Mouse (Mus musculus): ENCODE results near the gene Fbxw7. TPM values are rescaled to one million over a fixed set of nuclear protein-coding genes. Genes with fewer than 3 reads are reported as not detected.
A peak's percentile ranks its signal among the peaks of the same experiment; 100 is the strongest.

Fbxw7 gene
- polyA plus RNA-seq, 1 experiment: 34.4 TPM

DNA sequence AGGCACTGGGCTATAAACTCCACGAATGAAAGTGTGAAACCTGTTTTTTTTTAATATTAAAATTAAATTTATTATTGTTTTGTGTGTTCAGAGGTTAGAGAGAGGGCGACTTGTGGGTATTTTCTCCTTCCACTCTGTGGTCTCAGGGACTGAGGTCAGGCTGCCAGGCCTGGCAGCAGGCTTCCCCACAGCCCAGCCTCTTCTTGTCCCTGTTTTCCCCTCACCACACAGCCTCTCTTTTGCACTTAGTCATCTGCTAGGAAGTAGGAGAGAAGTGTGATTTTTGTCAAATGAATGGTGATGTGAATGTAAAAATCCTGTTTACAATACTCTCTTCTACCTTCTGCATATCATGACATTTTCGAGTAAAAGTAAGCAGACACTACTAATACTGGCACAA, 7.2 kb upstream of the Fbxw7 start:
- H3K27me3 ChIP-seq (ENCODE audit: control insufficient read depth, insufficient read depth, low read length, poor library complexity, severe bottlenecking): no peaks in the 10 kb centered on the region
- no peaks in the 10 kb centered on the region for H3K36me3 ChIP-seq (ENCODE audit: control insufficient read depth, insufficient read depth, low read length, poor library complexity, severe bottlenecking)
- TF ChIP-seq CTCF (IDR thresholded peaks at IDR 0.05; ENCODE audit: low read depth, low read length) (no peak), POLR2A (IDR thresholded peaks at IDR 0.05; ENCODE audit: insufficient read depth, low read length) (no peak), EP300 (IDR thresholded peaks at IDR 0.05; ENCODE audit: insufficient read depth, low read depth, low read length) (no peak)
- no peak overlapping the region for H3K9ac ChIP-seq (ENCODE audit: low read depth, poor library complexity, severe bottlenecking)
- no peaks in the 10 kb centered on the region for H3K4me1 ChIP-seq (ENCODE audit: control insufficient read depth, insufficient read depth, low read length)
- no peak overlapping the region for H3K27ac ChIP-seq (ENCODE audit: insufficient read depth, low read length)
- no peaks in the 10 kb centered on the region for H3K9me3 ChIP-seq (replicated peaks; ENCODE audit: control insufficient read depth, insufficient read depth, low read length, poor library complexity, severe bottlenecking)
- H3K4me3 ChIP-seq (ENCODE audit: low read depth, low read length): no peak overlapping the region

DNA sequence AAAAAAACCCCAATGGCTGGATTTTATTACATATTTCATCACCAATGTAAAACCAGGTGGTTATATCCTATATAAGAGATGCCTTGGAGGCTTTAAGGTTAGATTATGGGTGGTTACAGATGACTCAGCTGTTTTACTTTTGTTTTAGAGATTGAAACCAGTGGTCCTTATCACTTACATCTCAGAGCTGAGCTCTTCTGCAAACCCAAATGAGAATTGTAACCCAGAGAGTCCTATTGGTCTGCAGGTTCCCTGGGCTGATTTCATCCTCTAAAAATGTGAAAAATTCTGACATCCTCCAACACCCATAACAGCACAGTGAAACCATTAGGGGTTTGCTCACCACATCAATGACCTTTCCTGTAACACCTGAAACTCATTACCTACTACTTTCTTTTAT, 6.2 kb upstream of the Fbxw7 start:
- no peaks in the 10 kb centered on the region for H3K36me3 ChIP-seq (ENCODE audit: control insufficient read depth, insufficient read depth, low read length, poor library complexity, severe bottlenecking)
- no peaks in the 10 kb centered on the region for H3K27me3 ChIP-seq (ENCODE audit: control insufficient read depth, insufficient read depth, low read length, poor library complexity, severe bottlenecking)
- no peaks in the 10 kb centered on the region for H3K9me3 ChIP-seq (replicated peaks; ENCODE audit: control insufficient read depth, insufficient read depth, low read length, poor library complexity, severe bottlenecking)
- no peak overlapping the region for H3K27ac ChIP-seq (ENCODE audit: insufficient read depth, low read length)
- H3K4me3 ChIP-seq (ENCODE audit: low read depth, low read length): no peak overlapping the region
- H3K4me1 ChIP-seq (ENCODE audit: control insufficient read depth, insufficient read depth, low read length): peaks cover 2% of the 10 kb centered on the region
- no peak overlapping the region for H3K9ac ChIP-seq (ENCODE audit: low read depth, poor library complexity, severe bottlenecking)
- TF ChIP-seq CTCF (IDR thresholded peaks at IDR 0.05; ENCODE audit: low read depth, low read length) (no peak), POLR2A (IDR thresholded peaks at IDR 0.05; ENCODE audit: insufficient read depth, low read length) (no peak), EP300 (IDR thresholded peaks at IDR 0.05; ENCODE audit: insufficient read depth, low read depth, low read length) (no peak)

DNA sequence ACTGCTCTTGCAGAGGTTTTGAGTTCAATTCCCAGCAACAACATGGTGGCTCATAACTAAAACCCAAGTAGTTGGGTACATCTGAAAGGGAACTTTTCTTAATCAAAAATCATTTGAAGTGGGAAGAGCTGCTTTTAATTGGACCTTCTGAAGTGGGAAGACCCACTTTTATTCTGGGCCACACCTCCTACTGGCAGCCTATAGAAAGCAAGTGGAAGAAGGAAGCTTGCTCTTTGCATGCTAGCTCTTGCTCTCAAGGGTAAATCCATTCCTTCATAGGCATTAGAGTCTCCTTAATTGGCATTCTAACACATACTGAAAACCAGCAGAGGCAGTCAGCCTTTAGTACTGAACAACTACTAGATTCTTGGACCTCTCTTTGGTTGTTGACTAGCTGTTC, 4.3 kb upstream of the Fbxw7 start:
- no peak overlapping the region for H3K27ac ChIP-seq (ENCODE audit: insufficient read depth, low read length)
- no peak overlapping the region for H3K9ac ChIP-seq (ENCODE audit: low read depth, poor library complexity, severe bottlenecking)
- H3K27me3 ChIP-seq (ENCODE audit: control insufficient read depth, insufficient read depth, low read length, poor library complexity, severe bottlenecking): no peaks in the 10 kb centered on the region
- H3K36me3 ChIP-seq (ENCODE audit: control insufficient read depth, insufficient read depth, low read length, poor library complexity, severe bottlenecking): no peaks in the 10 kb centered on the region
- TF ChIP-seq CTCF (IDR thresholded peaks at IDR 0.05; ENCODE audit: low read depth, low read length) (no peak), POLR2A (IDR thresholded peaks at IDR 0.05; ENCODE audit: insufficient read depth, low read length) (no peak), EP300 (IDR thresholded peaks at IDR 0.05; ENCODE audit: insufficient read depth, low read depth, low read length) (no peak)
- H3K4me1 ChIP-seq (ENCODE audit: control insufficient read depth, insufficient read depth, low read length): peaks cover 2% of the 10 kb centered on the region
- no peak overlapping the region for H3K4me3 ChIP-seq (ENCODE audit: low read depth, low read length)
- H3K9me3 ChIP-seq (replicated peaks; ENCODE audit: control insufficient read depth, insufficient read depth, low read length, poor library complexity, severe bottlenecking): no peaks in the 10 kb centered on the region

DNA sequence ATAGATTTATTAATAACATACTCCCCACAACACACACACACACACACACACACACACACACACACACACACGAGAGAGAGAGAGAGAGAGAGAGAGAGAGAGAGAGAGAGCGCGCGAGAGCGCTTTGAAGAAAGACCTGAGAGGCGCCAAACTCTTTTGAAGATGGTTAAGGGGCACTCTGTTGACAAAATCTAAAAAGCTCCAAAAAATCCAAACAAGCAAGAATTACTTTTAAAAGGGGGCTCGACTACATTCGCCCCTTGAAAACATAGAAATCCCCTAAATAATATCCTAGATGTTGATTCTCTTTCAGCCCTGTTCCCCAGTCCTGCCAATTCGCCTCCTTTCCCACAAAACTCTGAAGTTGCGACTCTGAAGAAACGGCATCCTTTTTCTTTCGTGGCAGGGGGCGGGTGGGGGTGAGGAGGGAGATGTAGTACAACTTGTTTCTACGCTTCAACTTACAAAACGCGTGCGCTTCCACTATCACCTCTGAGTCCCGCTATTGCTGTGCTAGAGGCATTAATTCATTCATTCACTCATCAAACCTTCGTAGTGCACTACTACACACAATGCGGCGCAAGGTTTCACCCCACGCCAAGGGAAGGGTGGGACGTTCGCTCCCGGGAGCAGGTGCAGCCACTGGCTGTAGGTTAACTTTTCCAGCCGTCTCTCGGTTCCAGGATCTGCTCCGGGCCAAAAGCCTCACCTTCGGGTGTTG, 1.5 kb upstream of the Fbxw7 start:
- TF ChIP-seq EP300 (IDR thresholded peaks at IDR 0.05; ENCODE audit: insufficient read depth, low read depth, low read length) (no peak), CTCF (IDR thresholded peaks at IDR 0.05; ENCODE audit: low read depth, low read length) (no peak), POLR2A (IDR thresholded peaks at IDR 0.05; ENCODE audit: insufficient read depth, low read length) (no peak)
- no peaks in the 10 kb centered on the region for H3K9me3 ChIP-seq (replicated peaks; ENCODE audit: control insufficient read depth, insufficient read depth, low read length, poor library complexity, severe bottlenecking)
- peaks cover 1% of the 10 kb centered on the region; the same call in 1 of the 2 replicates for H3K36me3 ChIP-seq (ENCODE audit: control insufficient read depth, insufficient read depth, low read length, poor library complexity, severe bottlenecking)
- peak overlapping the region; percentile 79 for H3K27ac ChIP-seq (ENCODE audit: insufficient read depth, low read length)
- peak overlapping the region; percentile 79 for H3K9ac ChIP-seq (ENCODE audit: low read depth, poor library complexity, severe bottlenecking)
- H3K27me3 ChIP-seq (ENCODE audit: control insufficient read depth, insufficient read depth, low read length, poor library complexity, severe bottlenecking): no peaks in the 10 kb centered on the region
- peaks cover 2% of the 10 kb centered on the region for H3K4me1 ChIP-seq (ENCODE audit: control insufficient read depth, insufficient read depth, low read length)
- H3K4me3 ChIP-seq (ENCODE audit: low read depth, low read length): peak overlapping the region; percentile 97

- peak overlapping the region; percentile 97 for H3K4me3 ChIP-seq (ENCODE audit: low read depth, low read length)
- TF ChIP-seq EP300 (IDR thresholded peaks at IDR 0.05; ENCODE audit: insufficient read depth, low read depth, low read length) (0 out of 2 replicates have a peak, but pooled peaks have one; percentile 38), CTCF (IDR thresholded peaks at IDR 0.05; ENCODE audit: low read depth, low read length) (no peak), POLR2A (IDR thresholded peaks at IDR 0.05; ENCODE audit: insufficient read depth, low read length) (peak; percentile 21)
- H3K27me3 ChIP-seq (ENCODE audit: control insufficient read depth, insufficient read depth, low read length, poor library complexity, severe bottlenecking): no peaks in the 10 kb centered on the region
- peak overlapping the region; percentile 79 for H3K27ac ChIP-seq (ENCODE audit: insufficient read depth, low read length)
- H3K9ac ChIP-seq (ENCODE audit: low read depth, poor library complexity, severe bottlenecking): peak overlapping the region; percentile 82
- H3K4me1 ChIP-seq (ENCODE audit: control insufficient read depth, insufficient read depth, low read length): peaks cover 2% of the 10 kb centered on the region
- peaks cover 2% of the 10 kb centered on the region; the same call in 1 of the 2 replicates for H3K36me3 ChIP-seq (ENCODE audit: control insufficient read depth, insufficient read depth, low read length, poor library complexity, severe bottlenecking)
- H3K9me3 ChIP-seq (replicated peaks; ENCODE audit: control insufficient read depth, insufficient read depth, low read length, poor library complexity, severe bottlenecking): no peaks in the 10 kb centered on the region
Observed at GRCm38 (mm10) chr3:84814157-84814761, 809 bp upstream of the Fbxw7 start.

DNA sequence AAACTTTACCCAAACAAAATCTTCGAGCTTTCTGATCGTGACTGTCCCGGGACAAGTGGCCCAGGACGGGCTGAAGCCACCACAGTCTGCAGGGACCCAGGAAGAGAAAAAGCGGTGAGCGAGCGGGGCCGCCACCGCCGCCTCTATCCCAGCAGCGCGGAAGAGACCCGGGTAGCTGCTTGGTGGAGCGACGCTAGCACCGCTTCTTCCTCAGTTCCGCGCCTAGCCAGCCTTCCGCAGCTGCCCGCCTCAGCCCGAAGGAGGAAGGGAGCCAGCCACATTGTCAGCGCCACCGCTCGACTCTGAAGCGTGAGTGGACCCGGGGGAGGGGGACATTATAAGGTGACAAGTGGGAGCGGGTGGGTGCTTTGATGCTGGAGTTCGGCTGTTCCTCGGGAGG, 393 bp downstream of the Fbxw7 start:
- Histone ChIP-seq H3K9ac (ENCODE audit: low read depth, poor library complexity, severe bottlenecking) (peak overlapping the region; percentile 82), H3K9me3 (replicated peaks; ENCODE audit: control insufficient read depth, insufficient read depth, low read length, poor library complexity, severe bottlenecking) (no peaks in the 10 kb centered on the region), H3K36me3 (ENCODE audit: control insufficient read depth, insufficient read depth, low read length, poor library complexity, severe bottlenecking) (peaks cover 2% of the 10 kb centered on the region; the same call in 1 of the 2 replicates), H3K4me1 (ENCODE audit: control insufficient read depth, insufficient read depth, low read length) (peaks cover 2% of the 10 kb centered on the region), H3K27me3 (ENCODE audit: control insufficient read depth, insufficient read depth, low read length, poor library complexity, severe bottlenecking) (no peaks in the 10 kb centered on the region), H3K4me3 (ENCODE audit: low read depth, low read length) (peak overlapping the region; percentile 64), H3K27ac (ENCODE audit: insufficient read depth, low read length) (no peak overlapping the region)
- TF ChIP-seq POLR2A (IDR thresholded peaks at IDR 0.05; ENCODE audit: insufficient read depth, low read length) (no peak), CTCF (IDR thresholded peaks at IDR 0.05; ENCODE audit: low read depth, low read length) (no peak), EP300 (IDR thresholded peaks at IDR 0.05; ENCODE audit: insufficient read depth, low read depth, low read length) (no peak)
